Comparison of ENCODE assay signal across 8 mouse cellular contexts in the genomic region with DNA sequence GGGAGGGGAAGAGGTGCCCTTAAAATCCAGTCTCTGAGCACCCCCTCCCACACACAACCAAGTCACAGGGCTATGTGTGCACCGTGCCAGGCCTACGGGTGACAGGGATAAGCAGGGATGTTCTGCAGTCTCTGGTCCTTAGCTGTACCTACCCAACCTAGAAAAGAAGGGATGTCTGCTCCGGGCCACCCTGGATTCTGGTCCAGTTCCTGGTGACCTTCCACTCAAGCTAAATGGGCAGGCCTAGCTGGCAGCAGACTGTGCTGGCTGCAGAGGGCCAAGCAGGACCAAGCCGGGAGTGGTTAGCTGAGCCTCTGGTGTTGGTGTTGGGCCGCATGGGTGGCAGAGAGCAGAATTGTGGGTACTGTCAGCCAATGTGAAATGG. TPM values are rescaled to one million over a fixed set of nuclear protein-coding genes. Genes with fewer than 3 reads are reported as not detected.
A peak's percentile ranks its signal among the peaks of the same experiment; 100 is the strongest.
DNase-seq lines count a peak whose midpoint lies in the region; ATAC-seq and TF ChIP-seq lines count a peak whose summit lies in the region.

No protein-coding gene starts in this region.

- H3K36me3 ChIP-seq in forebrain, embryonic 14.5 days (ENCODE audit: control insufficient read depth, insufficient read depth, low read length), result no peaks in the 10 kb centered on the region
- no peaks in the 10 kb centered on the region for H3K36me3 ChIP-seq in liver, embryonic 13.5 days

- H3K4me2 ChIP-seq in forebrain, embryonic 14.5 days (ENCODE audit: low read length), result peak overlapping the region; percentile 75
- H3K4me2 ChIP-seq in liver, embryonic 13.5 days, result peak overlapping the region; percentile 69

- peak overlapping the region; percentile 82 for H3K4me3 ChIP-seq in cerebellum, adult 2 months (replicated peaks; ENCODE audit: insufficient read depth, low read depth, low read length)
- H3K4me3 ChIP-seq in forebrain, embryonic 14.5 days (ENCODE audit: low read depth, low read length), result peak overlapping the region; percentile 65
- peak overlapping the region; percentile 52 for H3K4me3 ChIP-seq in liver, embryonic 13.5 days (replicated peaks)

- TF ChIP-seq CTCF in cerebellum, adult 2 months (IDR thresholded peaks at IDR 0.05; ENCODE audit: borderline replicate concordance, insufficient read depth, low read depth, low read length), result no peak

- 3% methylated on average over 5 of the region's 5 CpGs for WGBS in cerebellum, adult 2 months
- WGBS in forebrain, embryonic 14.5 days, result 18% methylated on average over 5 of the region's 5 CpGs
- 29% methylated on average over 5 of the region's 5 CpGs for WGBS in liver, embryonic 13.5 days (ENCODE audit: insufficient replicate concordance)

- 0 out of 2 replicates have a peak, but pooled peaks have one; percentile 30 for TF ChIP-seq POLR2A in cerebellum, adult 2 months (IDR thresholded peaks at IDR 0.05; ENCODE audit: borderline replicate concordance, insufficient read depth, low read length)

- intact Hi-C loops in left cerebral cortex, postnatal 14 days (cut with DNase I), result no loop called here

- peak; percentile 34 to 53 for DNase-seq in left cerebral cortex, postnatal 14 days (ENCODE audit: low spot score in 2 of 2)
- no peak for DNase-seq in left cerebral cortex, adult 11 months (ENCODE audit: low spot score)
- DNase-seq in cerebellum, adult 2 months, result peak; percentile 72 to 77
- DNase-seq in forebrain, embryonic 14.5 days (ENCODE audit: low spot score), result peak; percentile 19
- no peak for DNase-seq in liver, embryonic 13.5 days
- DNase-seq in MN1 (ENCODE audit: low spot score), result no peak
- no peak for DNase-seq in Muller cell, postnatal 12 days (ENCODE audit: inconsistent ontology term)
- no peak for DNase-seq in kidney, postnatal 14 days

- peak overlapping the region; percentile 91 for H3K9ac ChIP-seq in forebrain, embryonic 14.5 days (ENCODE audit: low read length)
- no peak overlapping the region for H3K9ac ChIP-seq in liver, embryonic 13.5 days

- H3K9me3 ChIP-seq in forebrain, embryonic 14.5 days (replicated peaks; ENCODE audit: control insufficient read depth, low read length), result no peaks in the 10 kb centered on the region
- H3K9me3 ChIP-seq in liver, embryonic 13.5 days (replicated peaks), result no peaks in the 10 kb centered on the region

- peak; percentile 62 for ATAC-seq in forebrain, embryonic 14.5 days
- ATAC-seq in liver, embryonic 13.5 days (ENCODE audit: low read depth), result no peak

- H3K27me3 ChIP-seq in cerebellum, adult 2 months (ENCODE audit: control insufficient read depth, insufficient read depth, low read length), result no peaks in the 10 kb centered on the region
- H3K27me3 ChIP-seq in forebrain, embryonic 14.5 days (replicated peaks; ENCODE audit: control insufficient read depth, insufficient read depth, low read length), result no peaks in the 10 kb centered on the region
- H3K27me3 ChIP-seq in liver, embryonic 13.5 days, result peaks cover 80% of the 10 kb centered on the region

- peaks cover 12% of the 10 kb centered on the region for H3K4me1 ChIP-seq in cerebellum, adult 2 months (ENCODE audit: control insufficient read depth, insufficient read depth, low read length)
- H3K4me1 ChIP-seq in forebrain, embryonic 14.5 days (ENCODE audit: control insufficient read depth, insufficient read depth, low read length), result peaks cover 24% of the 10 kb centered on the region
- H3K4me1 ChIP-seq in liver, embryonic 13.5 days (replicated peaks), result peaks cover 6% of the 10 kb centered on the region; the same call in 1 of the 2 replicates

- peak overlapping the region; percentile 40 for H3K27ac ChIP-seq in cerebellum, adult 2 months (ENCODE audit: insufficient read depth, low read length)
- peak overlapping the region; percentile 70; the same call in 1 of the 2 replicates for H3K27ac ChIP-seq in forebrain, embryonic 14.5 days (ENCODE audit: low read depth, low read length)
- no peak overlapping the region for H3K27ac ChIP-seq in liver, embryonic 13.5 days

RNA-seq across cellular contexts. Expression of a gene that starts 0.6 kb away (rescaled TPM):
- 100 to 1,000 TPM; 200 to 210 TPM for total RNA-seq in left cerebral cortex, postnatal 14 days (2021)
- 94.8 and 95.7 TPM in 2 replicates for polyA plus RNA-seq in cerebellum, adult 2 months (2012; rRNA removed)
- polyA plus RNA-seq in forebrain, embryonic 14.5 days (2014; fragmentation: Nextera tagmentation; extraction: Ambion mirVana), result 13.2 and 16.6 TPM in 2 replicates
- polyA plus RNA-seq in liver, embryonic 13.5 days (2015; fragmentation: Nextera tagmentation; extraction: Ambion mirVana), result 0.47 and 0.75 TPM in 2 replicates

Comparison
In these comparisons a context has a peak if more than half of its experiments do, and no peak if none do; other contexts are left out.
1. DNase-seq: peak in left cerebral cortex, postnatal 14 days (2 of 2), cerebellum, adult 2 months (2 of 2) and forebrain, embryonic 14.5 days (single experiment); none in left cerebral cortex, adult 11 months (single experiment), liver, embryonic 13.5 days (single experiment), MN1 (single experiment), Muller cell, postnatal 12 days (single experiment) and kidney, postnatal 14 days (single experiment).
2. Peak in every context shown above with its lines, with median percentiles within 50 percentile points of each other: H3K4me3 ChIP-seq.